Mouse (Mus musculus) thymus, adult 2 months (tissue): Measurements from ENCODE around the gene Agrp.

Experiments used
- CTCF ChIP-seq: fragments of 200-500 bp; IDR thresholded peaks from 2 replicates; pipeline ENCODE4 v1.5.1; 2012; ENCODE audit warnings: mild to moderate bottlenecking, control low read depth, low read length, moderate library complexity, borderline replicate concordance; ENCODE audit not compliant: control insufficient read depth, poor library complexity, insufficient read depth; ENCODE audit errors: extremely low read depth
- POLR2A ChIP-seq: fragments of 200-500 bp; IDR thresholded peaks from 2 replicates; pipeline ENCODE4 v1.6.1; 2012; ENCODE audit warnings: mild to moderate bottlenecking, low read length, control low read depth, moderate library complexity; ENCODE audit not compliant: control insufficient read depth, poor library complexity, insufficient read depth; ENCODE audit errors: extremely low read depth

DNA sequence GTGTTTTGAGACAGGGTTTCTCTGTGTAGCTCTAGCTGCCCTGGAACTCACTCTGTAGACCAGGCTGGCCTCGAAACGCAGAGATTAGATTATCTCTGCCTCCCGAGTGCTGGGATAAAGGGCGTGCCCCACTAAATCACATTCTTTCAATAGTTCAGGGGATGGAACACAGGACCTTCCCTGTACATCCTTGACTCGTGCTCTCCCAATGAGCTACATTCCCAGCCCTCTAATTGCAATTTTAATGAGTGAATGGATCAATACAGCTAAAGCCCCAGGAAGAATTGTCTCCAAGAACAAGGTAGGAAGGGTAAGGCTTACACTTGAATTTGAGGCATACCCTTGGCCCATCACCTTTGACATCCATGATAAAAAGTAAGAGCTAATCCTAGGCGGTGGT is 38.4 kb downstream of the Agrp start:
- TF ChIP-seq CTCF (no peak), POLR2A (no peak)
